Mouse (Mus musculus) spleen, adult 2 months (tissue): ENCODE data around the gene BC028528. TPM values are rescaled to one million over a fixed set of nuclear protein-coding genes. Genes with fewer than 3 reads are reported as not detected.

Experiments used
- DNase-seq, 2 experiments: peaks; one replicate each; pipeline versions ENCODE4 v3.0.0 to v3.0.0-alpha.2; 2012 to 2021; ENCODE audit warnings: low spot score in 2 of 2, low read depth in 1 of 2
- H3K27ac ChIP-seq: fragments of 200-500 bp; 2 replicates; pipeline ENCODE4 v1.5.1; 2012; ENCODE audit warnings: low read length, inconsistent platforms; ENCODE audit not compliant: insufficient read depth
- H3K27me3 ChIP-seq: fragments of 200-500 bp; 2 replicates; pipeline ENCODE4 v1.6.1; 2012; ENCODE audit warnings: mild to moderate bottlenecking, moderate library complexity, low read length, inconsistent platforms; ENCODE audit not compliant: control insufficient read depth, insufficient read depth
- H3K36me3 ChIP-seq: fragments of 200-500 bp; 2 replicates; pipeline ENCODE4 v1.6.1; 2012; ENCODE audit warnings: mild to moderate bottlenecking, low read length, inconsistent platforms; ENCODE audit not compliant: control insufficient read depth, insufficient read depth
- H3K4me1 ChIP-seq: fragments of 200-500 bp; 2 replicates; pipeline ENCODE4 v1.6.1; 2011; ENCODE audit warnings: inconsistent platforms; ENCODE audit not compliant: control insufficient read depth, insufficient read depth, insufficient read length
- H3K4me3 ChIP-seq: fragments of 200-500 bp; 2 replicates; pipeline ENCODE4 v1.5.1; 2011; ENCODE audit warnings: mild to moderate bottlenecking, inconsistent platforms; ENCODE audit not compliant: insufficient read depth, insufficient read length; ENCODE audit errors: extremely low read depth
- CTCF ChIP-seq: fragments of 200-500 bp; IDR thresholded peaks from 2 replicates; pipeline ENCODE4 v1.5.1; 2011; ENCODE audit warnings: mild to moderate bottlenecking, inconsistent platforms; ENCODE audit not compliant: insufficient read depth, insufficient read length, insufficient replicate concordance; ENCODE audit errors: extremely low read depth
- POLR2A ChIP-seq: fragments of 200-500 bp; IDR thresholded peaks from 2 replicates; pipeline ENCODE4 v1.6.1; 2011; ENCODE audit warnings: low read depth, low read length, inconsistent platforms
- WGBS: fragments of 180-500 bp; shearing (Covaris S2); methylation state at CpG from one replicate; pipeline ENCODE4 v1.1.7; 2018; 5-methylcytosine and 5-hydroxymethylcytosine counted together
- polyA plus RNA-seq: library from polyadenylated mRNA; depleted of rRNA; stranded (reverse); fragments of >200 nt; gene quantifications from 2 replicates; pipeline ENCODE4 v1.2.3, GENCODE M21; 2012

BC028528 gene
- polyA plus RNA-seq, 1 experiment, result 12.7 TPM

- Histone ChIP-seq H3K36me3 (no peaks in the 10 kb centered on the region), H3K4me3 (no peak overlapping the region), H3K27ac (no peak overlapping the region), H3K27me3 (peaks cover 15% of the 10 kb centered on the region), H3K4me1 (peaks cover 7% of the 10 kb centered on the region; the same call in 1 of the 2 replicates)
- WGBS, result 2% methylated on average over 18 of the region's 18 CpGs
- no peak for DNase-seq
- TF ChIP-seq CTCF (no peak), POLR2A (no peak)
Observed at GRCm38 (mm10) chr3:95905146-95905939, 13.5 kb upstream of the BC028528 start.

- WGBS, result 3% methylated on average over 15 of the region's 15 CpGs
- TF ChIP-seq CTCF, result no peak
- TF ChIP-seq POLR2A, result no peak
- no peak within 1 kb of the TSS for H3K4me3 ChIP-seq
- DNase-seq, result no peak
- peaks cover 7% of the 10 kb centered on the region; the same call in 1 of the 2 replicates for H3K4me1 ChIP-seq
- H3K36me3 ChIP-seq, result no peaks in the 10 kb centered on the region
- no peak within 1 kb of the TSS for H3K27ac ChIP-seq
- peaks cover 15% of the 10 kb centered on the region for H3K27me3 ChIP-seq
Observed at GRCm38 (mm10) chr3:95904568-95904967, 12.8 kb upstream of the BC028528 start, which contains the start of gene Car14. Car14 (minus strand) TSS chr3:95904691.

- WGBS, result 35% methylated on average over 15 of the region's 15 CpGs
- Histone ChIP-seq H3K4me3 (no peak overlapping the region), H3K4me1 (peaks cover 7% of the 10 kb centered on the region; the same call in 1 of the 2 replicates), H3K27me3 (peaks cover 15% of the 10 kb centered on the region), H3K36me3 (no peaks in the 10 kb centered on the region), H3K27ac (no peak overlapping the region)
- DNase-seq, result no peak
- no peak for TF ChIP-seq CTCF
- TF ChIP-seq POLR2A, result no peak
Observed at GRCm38 (mm10) chr3:95903753-95904502, 12.1 kb upstream of the BC028528 start.

- Histone ChIP-seq H3K27ac (no peak overlapping the region), H3K27me3 (peaks cover 15% of the 10 kb centered on the region), H3K4me1 (peaks cover 7% of the 10 kb centered on the region; the same call in 1 of the 2 replicates), H3K4me3 (no peak overlapping the region), H3K36me3 (no peaks in the 10 kb centered on the region)
- WGBS, result 52% methylated on average over 6 of the region's 6 CpGs
- DNase-seq, result no peak
- no peak for TF ChIP-seq CTCF
- TF ChIP-seq POLR2A, result no peak
Observed at GRCm38 (mm10) chr3:95902643-95903042, 10.8 kb upstream of the BC028528 start.

GRCm38 (mm10) chr3:95902373-95902625 is 10.5 kb upstream of the BC028528 start:
- TF ChIP-seq CTCF (no peak), POLR2A (no peak)
- H3K4me3 ChIP-seq, result no peak overlapping the region
- peaks cover 7% of the 10 kb centered on the region; the same call in 1 of the 2 replicates for H3K4me1 ChIP-seq
- H3K36me3 ChIP-seq, result no peaks in the 10 kb centered on the region
- no peak overlapping the region for H3K27ac ChIP-seq
- no peak for DNase-seq
- H3K27me3 ChIP-seq, result peaks cover 15% of the 10 kb centered on the region

GRCm38 (mm10) chr3:95901616-95902372 is 10.0 kb upstream of the BC028528 start:
- H3K27me3 ChIP-seq, result peaks cover 15% of the 10 kb centered on the region
- WGBS, result 80% methylated on average over 9 of the region's 9 CpGs
- no peak for DNase-seq
- peaks cover 7% of the 10 kb centered on the region; the same call in 1 of the 2 replicates for H3K4me1 ChIP-seq
- H3K27ac ChIP-seq, result no peak overlapping the region
- no peak for TF ChIP-seq POLR2A
- TF ChIP-seq CTCF, result no peak
- H3K36me3 ChIP-seq, result no peaks in the 10 kb centered on the region
- no peak overlapping the region for H3K4me3 ChIP-seq
